Mouse (Mus musculus) bone marrow macrophage, adult 2 months (primary cell): ENCODE results near the gene Olfr221. TPM values are rescaled to one million over a fixed set of nuclear protein-coding genes. Genes with fewer than 3 reads are reported as not detected.

Experiments
- H3K27ac ChIP-seq: 2 replicates; pipeline ENCODE4 v1.5.1; 2012; ENCODE audit warnings: low read depth, low read length; ENCODE audit not compliant: insufficient read depth
- H3K4me1 ChIP-seq: 2 replicates; pipeline ENCODE4 v1.6.1; 2012; ENCODE audit warnings: low read length; ENCODE audit not compliant: control insufficient read depth, insufficient read depth
- H3K4me3 ChIP-seq: 2 replicates; pipeline ENCODE4 v1.5.1; 2012; ENCODE audit warnings: mild to moderate bottlenecking, low read length, moderate library complexity; ENCODE audit not compliant: insufficient read depth
- CTCF ChIP-seq: IDR thresholded peaks from 2 replicates; pipeline ENCODE4 v1.5.1; 2012; ENCODE audit warnings: low read depth, mild to moderate bottlenecking, low read length, moderate library complexity
- POLR2A ChIP-seq: IDR thresholded peaks from 2 replicates; pipeline ENCODE4 v1.6.1; 2012; ENCODE audit warnings: mild to moderate bottlenecking, low read depth, low read length, borderline replicate concordance
- polyA plus RNA-seq: library from polyadenylated mRNA; stranded (reverse); fragments of >200 nt; gene quantifications from 2 replicates; pipeline ENCODE4 v1.2.4, GENCODE M21; 2012; ENCODE audit not compliant: missing spikeins, insufficient read depth, insufficient read length

The Olfr221 gene
- polyA plus RNA-seq, 1 experiment = not detected

GRCm38 (mm10) chr14:52014271-52014760 lies 27.9 kb downstream of the Olfr221 start:
- H3K4me1 ChIP-seq = peaks cover 27% of the 10 kb centered on the region
- no peak overlapping the region for H3K4me3 ChIP-seq
- H3K27ac ChIP-seq = no peak overlapping the region
- TF ChIP-seq CTCF (no peak), POLR2A (no peak)

- H3K4me1 ChIP-seq = peaks cover 26% of the 10 kb centered on the region
These were observed 28.5 kb downstream of the Olfr221 start for GRCm38 (mm10) chr14:52013771-52014219.

GRCm38 (mm10) chr14:52013021-52013610 lies 29.1 kb downstream of the Olfr221 start:
- TF ChIP-seq CTCF (no peak), POLR2A (no peak)
- Histone ChIP-seq H3K27ac (no peak overlapping the region), H3K4me3 (no peak overlapping the region), H3K4me1 (peaks cover 19% of the 10 kb centered on the region)

More at GRCm38 (mm10) chr14:52013771-52014219, 28.5 kb downstream of the Olfr221 start:
- no peak overlapping the region for H3K4me3 ChIP-seq
- TF ChIP-seq POLR2A = no peak
- TF ChIP-seq CTCF = no peak
- no peak overlapping the region for H3K27ac ChIP-seq

GRCm38 (mm10) chr14:52012553-52012952 lies 29.7 kb downstream of the Olfr221 start:
- H3K27ac ChIP-seq = no peak overlapping the region
- TF ChIP-seq POLR2A (no peak), CTCF (no peak)
- no peak overlapping the region for H3K4me3 ChIP-seq
- H3K4me1 ChIP-seq = peaks cover 18% of the 10 kb centered on the region

GRCm38 (mm10) chr14:52012085-52012484 lies 30.2 kb downstream of the Olfr221 start:
- no peak overlapping the region for H3K27ac ChIP-seq
- no peak for TF ChIP-seq POLR2A
- TF ChIP-seq CTCF = no peak
- no peak overlapping the region for H3K4me3 ChIP-seq
- peaks cover 17% of the 10 kb centered on the region for H3K4me1 ChIP-seq

- TF ChIP-seq CTCF = no peak
- TF ChIP-seq POLR2A = no peak
- Histone ChIP-seq H3K4me1 (peaks cover 13% of the 10 kb centered on the region), H3K27ac (no peak overlapping the region), H3K4me3 (no peak overlapping the region)
These were observed 30.6 kb downstream of the Olfr221 start for GRCm38 (mm10) chr14:52011683-52012082.

GRCm38 (mm10) chr14:52010446-52011111 lies 31.7 kb downstream of the Olfr221 start:
- TF ChIP-seq POLR2A (no peak), CTCF (no peak)
- Histone ChIP-seq H3K27ac (no peak overlapping the region), H3K4me3 (no peak overlapping the region), H3K4me1 (peaks cover 2% of the 10 kb centered on the region; the same call in 1 of the 2 replicates)

- H3K4me3 ChIP-seq = no peak overlapping the region
- no peak overlapping the region for H3K27ac ChIP-seq
- TF ChIP-seq POLR2A (no peak), CTCF (no peak)
- no peaks in the 10 kb centered on the region for H3K4me1 ChIP-seq
These were observed 32.4 kb downstream of the Olfr221 start for GRCm38 (mm10) chr14:52009841-52010240.

- no peak overlapping the region for H3K4me3 ChIP-seq
- TF ChIP-seq CTCF = no peak
- no peak for TF ChIP-seq POLR2A
- H3K27ac ChIP-seq = no peak overlapping the region
- H3K4me1 ChIP-seq = no peaks in the 10 kb centered on the region
These were observed 32.9 kb downstream of the Olfr221 start for GRCm38 (mm10) chr14:52009361-52009760.
